Mouse (Mus musculus) bone marrow, adult 2 months (tissue): ENCODE data around the gene Zbtb8a. TPM values are rescaled to one million over a fixed set of nuclear protein-coding genes. Genes with fewer than 3 reads are reported as not detected.

Experiments
- H3K27ac ChIP-seq: fragments of 200-500 bp; 2 replicates; pipeline ENCODE4 v1.5.1; 2012; ENCODE audit warnings: low read depth, mild to moderate bottlenecking, control low read depth, inconsistent platforms, low read length; ENCODE audit not compliant: control insufficient read depth, poor library complexity, insufficient read depth
- H3K4me1 ChIP-seq: fragments of 200-500 bp; 2 replicates; pipeline ENCODE4 v1.6.1; 2011; ENCODE audit warnings: low read length; ENCODE audit not compliant: control insufficient read depth, insufficient read depth
- H3K4me3 ChIP-seq: fragments of 200-500 bp; replicated peaks from 2 replicates; pipeline ENCODE3; 2011; ENCODE audit warnings: mild to moderate bottlenecking, low read depth, low read length, control low read depth; ENCODE audit not compliant: control insufficient read depth
- CTCF ChIP-seq: fragments of 200-500 bp; IDR thresholded peaks from 2 replicates; pipeline ENCODE4 v1.5.1; 2011; ENCODE audit warnings: low read length, control low read depth; ENCODE audit not compliant: control insufficient read depth, insufficient read depth
- POLR2A ChIP-seq: fragments of 200-500 bp; IDR thresholded peaks from 2 replicates; pipeline ENCODE4 v1.6.1; 2011; ENCODE audit warnings: low read depth, mild to moderate bottlenecking, control low read depth, low read length, borderline replicate concordance; ENCODE audit not compliant: control insufficient read depth
- WGBS: fragments of 180-500 bp; shearing (Covaris S2); methylation state at CpG from one replicate; pipeline ENCODE4 v1.1.7; 2018; 5-methylcytosine and 5-hydroxymethylcytosine counted together
- polyA plus RNA-seq: library from polyadenylated mRNA; stranded (reverse); fragments of >200 nt; gene quantifications from 2 replicates; pipeline ENCODE4 v1.2.4, GENCODE M21; 2011; ENCODE audit warnings: low replicate concordance; ENCODE audit not compliant: missing spikeins, insufficient read depth, insufficient read length

The Zbtb8a gene
- polyA plus RNA-seq, 1 experiment, result 4.9 TPM

DNA sequence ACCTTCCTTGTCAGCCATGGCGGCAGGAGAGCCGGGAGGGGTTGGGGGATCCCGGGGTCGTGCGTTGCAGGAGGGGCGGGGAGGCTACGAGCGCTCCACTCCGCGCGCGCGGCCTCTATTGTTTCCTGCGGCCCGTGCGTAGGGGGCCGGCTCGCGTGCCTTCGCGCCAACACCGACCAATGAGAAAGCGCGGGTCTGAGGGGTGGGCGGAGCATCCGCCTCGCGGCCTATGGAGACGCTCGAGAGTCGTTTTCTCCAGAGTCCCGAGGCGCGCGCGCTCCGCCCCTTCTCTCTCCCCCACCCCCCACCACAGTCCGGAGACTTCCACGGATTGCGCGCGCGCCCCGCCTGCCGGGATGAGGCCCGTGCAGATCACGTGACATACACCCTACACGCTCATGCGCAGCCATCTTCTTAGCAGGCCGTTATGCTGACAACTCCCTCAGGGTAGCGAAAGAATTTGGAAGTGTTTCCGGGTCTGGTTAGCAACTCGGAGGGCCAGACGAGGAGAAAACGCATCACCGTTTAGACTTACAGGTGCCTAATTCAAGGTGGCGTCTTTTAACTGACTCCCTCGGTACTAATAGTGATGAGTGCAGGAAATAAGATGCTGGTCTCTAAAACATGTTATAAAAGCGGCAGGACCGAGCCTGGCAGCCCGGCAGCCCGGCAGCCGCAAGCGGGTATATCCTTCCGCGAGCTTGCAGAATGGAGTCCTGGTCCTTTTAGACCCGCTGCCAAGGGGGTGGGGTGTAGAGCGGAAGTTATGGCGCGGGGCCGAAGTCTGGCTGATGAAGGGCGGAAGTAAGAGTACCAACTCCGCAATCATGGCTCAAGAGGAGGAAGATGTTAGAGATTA is 42.5 kb downstream of the Zbtb8a start, which contains the start of the genes Rbbp4 and Zbtb8os:
TSS of gene Rbbp4 (minus strand) at position 155 of the 859 bp plus-strand sequence.
TSS of gene Zbtb8os (plus strand) at position 480 of the 859 bp plus-strand sequence.
- H3K4me3 ChIP-seq, result peak within 1 kb of the TSS; percentile 99
- peak within 1 kb of the TSS; percentile 95 for H3K27ac ChIP-seq
- WGBS, result under 1% methylated on average over 73 of the region's 73 CpGs
- peak; percentile 63 for TF ChIP-seq POLR2A
- no peak for TF ChIP-seq CTCF
- H3K4me1 ChIP-seq, result peaks cover 3% of the 10 kb centered on the region

DNA sequence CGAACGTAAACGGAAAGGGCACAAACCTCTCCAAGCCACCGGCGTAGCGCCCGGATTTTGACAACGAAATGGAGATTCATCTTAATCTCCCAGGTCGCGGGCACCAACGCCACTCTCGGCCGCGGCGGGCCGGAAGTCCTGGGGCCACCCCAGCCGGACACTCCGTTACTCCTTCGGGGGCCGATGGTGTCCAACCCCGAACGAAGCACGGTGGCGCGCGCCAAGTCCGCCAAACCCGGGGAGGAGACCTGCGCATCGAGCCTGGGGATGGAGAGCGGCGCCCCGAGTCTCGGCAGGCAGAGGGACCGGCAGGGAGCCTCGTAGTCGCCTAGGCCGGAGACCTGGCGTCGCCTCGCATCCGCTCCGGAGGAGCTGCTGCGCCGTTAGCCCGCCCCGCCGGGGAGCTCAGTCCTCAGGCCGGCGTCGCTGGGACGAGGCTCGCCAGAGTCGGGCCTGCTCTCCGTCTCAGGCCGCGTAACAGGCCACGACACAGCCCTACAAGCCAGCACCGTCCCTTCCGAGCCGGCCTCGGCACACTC is 43.2 kb downstream of the Zbtb8a start:
- under 1% methylated on average over 62 of the region's 62 CpGs for WGBS

DNA sequence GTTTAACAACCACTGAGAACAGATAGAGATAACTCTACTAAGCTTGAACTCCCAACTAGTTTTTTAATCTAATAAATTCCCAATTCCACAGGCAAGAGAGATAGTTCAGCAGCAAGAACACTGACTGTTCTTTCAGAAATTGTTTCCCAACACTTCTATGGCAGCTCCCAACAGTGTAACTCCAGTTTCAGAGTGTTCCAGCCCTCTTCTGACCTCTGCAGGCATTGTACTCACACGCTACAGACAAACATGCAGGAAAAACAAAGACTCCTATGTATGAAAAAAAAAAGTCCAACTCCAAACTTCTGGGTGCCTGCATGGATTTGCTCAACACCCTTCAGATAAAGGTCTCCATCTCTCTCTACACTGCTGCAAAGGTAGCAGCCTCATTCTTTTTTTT is 45.1 kb downstream of the Zbtb8a start:
- TF ChIP-seq CTCF, result no peak
- TF ChIP-seq POLR2A, result no peak
- no peak overlapping the region for H3K27ac ChIP-seq
- H3K4me3 ChIP-seq, result no peak overlapping the region
- 50% methylated on average over 1 of the region's 1 CpGs for WGBS
- no peaks in the 10 kb centered on the region; the same call in 1 of the 2 replicates for H3K4me1 ChIP-seq

More for the DNA sequence above, 43.2 kb downstream of the Zbtb8a start:
- H3K4me3 ChIP-seq, result peak overlapping the region; percentile 99
- no peak for TF ChIP-seq POLR2A
- no peak for TF ChIP-seq CTCF
- H3K4me1 ChIP-seq, result peaks cover 1% of the 10 kb centered on the region; the same call in 1 of the 2 replicates
- H3K27ac ChIP-seq, result peak overlapping the region; percentile 95

DNA sequence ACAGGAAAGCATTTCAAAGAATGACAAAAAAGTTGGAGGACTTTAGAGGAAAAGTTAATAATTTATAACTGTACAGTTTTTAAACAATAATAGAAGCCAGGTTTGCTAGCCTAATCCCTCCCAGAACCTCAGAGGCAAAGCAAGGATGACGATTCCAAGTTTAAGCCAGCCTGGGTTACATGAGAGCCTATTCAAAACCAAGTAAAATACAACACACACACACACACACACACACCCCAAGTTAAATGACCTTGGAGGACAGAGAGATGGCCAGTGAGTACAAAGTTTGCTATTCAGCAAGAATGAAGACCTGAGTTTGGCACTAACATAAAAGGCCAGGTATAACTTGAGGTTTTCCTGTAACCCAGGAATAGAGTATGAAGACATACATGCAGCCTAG is 51.7 kb downstream of the Zbtb8a start:
- 82% methylated on average over 1 of the region's 1 CpGs for WGBS
- H3K4me1 ChIP-seq, result no peaks in the 10 kb centered on the region; the same call in 1 of the 2 replicates
- no peak overlapping the region for H3K4me3 ChIP-seq
- no peak overlapping the region for H3K27ac ChIP-seq
- TF ChIP-seq POLR2A, result no peak
- TF ChIP-seq CTCF, result no peak

DNA sequence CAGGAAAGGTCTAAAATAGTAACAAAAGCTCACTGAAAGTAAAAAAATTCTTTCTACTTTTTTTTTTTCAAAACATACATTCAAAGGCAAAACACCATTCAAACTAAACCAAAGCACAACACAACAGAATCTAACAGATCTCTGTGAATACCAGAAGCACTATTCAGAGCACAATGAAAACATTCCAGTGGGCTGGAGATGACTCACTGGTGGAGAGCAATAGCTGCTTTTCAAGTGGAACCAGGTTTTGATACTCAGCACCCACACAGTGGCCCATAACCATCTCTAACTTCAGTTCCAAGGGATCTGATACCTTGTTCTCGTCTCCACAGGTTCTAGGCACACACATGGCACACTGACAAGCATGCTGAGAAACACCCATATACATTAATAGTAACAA is 53.2 kb downstream of the Zbtb8a start:
- Histone ChIP-seq H3K4me3 (no peak overlapping the region), H3K27ac (no peak overlapping the region), H3K4me1 (no peaks in the 10 kb centered on the region; the same call in 1 of the 2 replicates)
- TF ChIP-seq CTCF (no peak), POLR2A (no peak)
- WGBS, result 86% methylated on average over 1 of the region's 1 CpGs

DNA sequence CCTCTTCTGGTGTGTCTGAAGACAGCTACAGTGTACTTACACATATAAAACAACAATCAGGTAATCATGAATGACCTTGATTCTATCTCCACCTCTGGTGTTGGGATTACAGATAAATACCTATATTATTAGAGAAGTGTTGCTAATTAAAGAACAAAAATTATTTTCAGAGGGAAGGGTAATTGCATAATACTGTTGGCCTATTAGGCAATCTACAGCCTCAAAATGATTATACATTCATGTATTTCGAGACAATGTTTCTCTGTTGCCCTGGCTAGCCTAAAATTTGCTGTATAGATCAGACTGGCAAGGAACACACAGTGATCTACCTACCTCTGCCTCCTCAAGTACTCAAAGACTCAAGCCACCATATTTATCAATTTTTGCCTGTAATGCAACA is 54.4 kb downstream of the Zbtb8a start:
- Histone ChIP-seq H3K4me1 (no peaks in the 10 kb centered on the region; the same call in 1 of the 2 replicates), H3K4me3 (no peak overlapping the region), H3K27ac (no peak overlapping the region)
- 41% methylated on average over 1 of the region's 1 CpGs for WGBS
- TF ChIP-seq CTCF, result no peak
- no peak for TF ChIP-seq POLR2A

DNA sequence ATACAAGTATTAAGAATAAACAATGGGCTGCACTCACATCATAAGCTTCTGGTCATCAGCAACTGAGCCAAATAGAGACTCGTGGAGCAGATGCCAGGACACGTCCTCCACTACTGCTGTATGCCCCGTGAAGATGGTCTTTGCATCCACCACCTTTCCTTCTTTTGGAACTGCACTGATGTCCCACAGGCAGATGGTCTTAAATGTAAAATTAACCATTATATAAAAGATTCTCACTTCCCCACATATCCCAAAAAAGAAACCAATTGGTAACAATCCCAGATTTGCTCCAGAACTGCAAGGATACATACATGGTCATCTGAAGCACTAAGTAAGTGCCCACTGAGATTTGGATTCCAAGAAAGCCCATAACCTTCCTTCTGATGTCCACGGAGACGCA is 55.9 kb downstream of the Zbtb8a start:
- 94% methylated on average over 5 of the region's 5 CpGs for WGBS
- Histone ChIP-seq H3K27ac (no peak overlapping the region), H3K4me1 (no peaks in the 10 kb centered on the region; the same call in 1 of the 2 replicates), H3K4me3 (no peak overlapping the region)
- TF ChIP-seq CTCF (no peak), POLR2A (no peak)

GRCm38 (mm10) chr4:129320876-129321275 is 57.0 kb downstream of the Zbtb8a start:
- H3K4me1 ChIP-seq, result no peaks in the 10 kb centered on the region
- TF ChIP-seq CTCF (no peak), POLR2A (no peak)
- no peak overlapping the region for H3K4me3 ChIP-seq
- WGBS, result 95% methylated on average over 1 of the region's 1 CpGs
- H3K27ac ChIP-seq, result no peak overlapping the region
